Mouse (Mus musculus) gastrocnemius, postnatal 4 days (tissue): ENCODE measurements around the gene Crocc2. TPM values are rescaled to one million over a fixed set of nuclear protein-coding genes. Genes with fewer than 3 reads are reported as not detected.

Source experiments
- DNase-seq, 2 experiments: peaks; one replicate each; pipeline ENCODE4 v3.0.0; 2021 to 2022; ENCODE audit warnings: low spot score in 2 of 2, mixed read lengths in 2 of 2
- microRNA-seq: library from miRNA; unstranded; fragments of <30 nt; microRNA quantifications from one replicate; pipeline ENCODE4 v1.2.0, GENCODE M21; 2021
- total RNA-seq, 2 experiments: library from RNA; stranded (reverse); gene quantifications; 2 replicates each; pipeline ENCODE4 v1.2.3; 2021

Crocc2 gene
- total RNA-seq, 2 experiments from 2014 or later: not detected

DNA sequence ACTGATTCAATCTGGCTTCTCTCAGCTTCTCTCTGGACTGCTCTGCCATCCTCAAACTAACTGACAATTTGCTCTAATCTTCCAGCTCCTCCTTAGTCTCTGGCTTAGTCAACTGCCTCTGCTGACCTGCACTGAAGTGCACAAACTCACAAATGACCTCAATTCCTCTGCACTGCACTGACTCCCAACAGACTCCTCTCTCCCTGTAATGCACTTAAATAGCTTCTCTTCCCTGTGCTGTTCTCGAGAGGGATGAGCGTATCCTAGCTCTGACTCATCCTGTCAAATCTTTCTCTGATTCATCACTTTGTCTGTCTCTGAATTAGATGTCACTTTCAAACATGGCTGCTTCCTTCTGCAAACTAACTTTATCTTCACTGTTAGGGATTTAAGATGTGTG lies 99.7 kb downstream of the Crocc2 start:
- DNase-seq: no peak

DNA sequence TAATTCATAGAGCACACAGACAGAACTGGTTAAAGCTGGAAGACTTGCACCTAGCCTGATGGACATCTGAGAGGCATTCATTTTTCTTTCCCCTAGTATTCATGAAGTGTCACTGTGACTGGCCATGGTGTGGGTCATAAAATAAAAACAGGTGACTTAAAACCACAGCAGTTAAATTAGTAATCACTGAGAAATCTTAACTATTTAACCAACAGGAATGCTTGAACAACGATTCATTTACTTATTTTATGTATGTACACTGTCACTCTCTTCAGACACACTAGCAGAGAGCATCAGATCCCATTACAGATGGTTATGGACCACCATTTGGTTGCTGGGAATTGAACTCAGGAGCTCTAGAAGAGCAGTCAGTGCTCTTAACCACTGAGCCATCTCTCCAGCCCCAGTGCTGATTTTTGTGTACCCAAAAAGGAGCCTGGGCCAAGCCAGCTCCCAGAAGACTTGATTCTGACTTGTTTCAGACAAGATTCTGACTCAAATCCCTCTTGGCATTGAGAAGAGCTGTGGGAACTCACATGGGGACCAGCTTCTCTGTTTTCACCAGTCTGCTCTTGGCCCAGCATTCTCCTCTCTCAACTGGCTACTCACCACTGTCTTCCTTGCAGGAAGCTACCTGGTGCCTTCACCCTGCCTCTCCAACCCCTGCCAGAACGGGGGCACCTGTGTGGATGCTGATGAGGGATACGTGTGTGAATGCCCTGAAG lies 102.2 kb downstream of the Crocc2 start:
- DNase-seq: no peak

DNA sequence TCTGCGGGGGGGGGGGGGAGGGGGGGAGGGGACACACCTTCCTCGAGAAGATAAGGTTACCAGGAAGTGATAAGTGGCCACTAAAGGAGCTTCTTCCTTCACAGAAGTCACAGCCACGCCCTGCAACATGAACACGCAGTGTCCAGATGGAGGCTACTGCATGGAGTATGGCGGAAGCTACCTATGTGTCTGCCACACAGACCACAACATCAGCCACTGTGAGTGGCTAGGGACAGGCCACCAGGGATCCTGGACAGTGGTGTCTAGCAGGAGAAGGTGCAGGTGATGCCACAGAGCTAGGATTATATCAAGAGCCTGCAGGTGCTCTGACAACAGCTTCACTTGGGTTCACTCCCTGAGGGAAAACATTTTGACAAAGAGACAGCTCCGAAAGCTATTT lies 103.2 kb downstream of the Crocc2 start:
- no peak for DNase-seq

DNA sequence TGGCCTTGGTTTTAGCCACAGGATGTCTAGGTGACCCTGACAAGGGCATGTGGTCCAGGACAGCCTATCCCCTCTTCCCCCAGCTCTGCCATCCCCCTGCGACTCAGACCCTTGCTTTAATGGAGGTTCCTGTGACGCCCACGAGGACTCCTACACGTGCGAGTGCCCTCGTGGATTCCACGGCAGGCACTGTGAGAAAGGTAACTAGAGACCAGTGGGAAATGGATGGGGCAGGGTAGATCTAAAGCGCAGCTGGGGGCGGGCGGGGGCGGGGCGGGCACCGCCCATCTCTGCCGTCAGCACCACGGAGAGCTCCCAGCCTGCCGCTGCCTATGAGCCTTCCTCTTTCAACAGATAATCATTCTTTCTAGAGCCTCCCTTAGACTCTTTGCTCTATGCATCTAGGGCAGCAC lies 103.9 kb downstream of the Crocc2 start:
- peak in 1 of 2 experiments; percentile 40 for DNase-seq

DNA sequence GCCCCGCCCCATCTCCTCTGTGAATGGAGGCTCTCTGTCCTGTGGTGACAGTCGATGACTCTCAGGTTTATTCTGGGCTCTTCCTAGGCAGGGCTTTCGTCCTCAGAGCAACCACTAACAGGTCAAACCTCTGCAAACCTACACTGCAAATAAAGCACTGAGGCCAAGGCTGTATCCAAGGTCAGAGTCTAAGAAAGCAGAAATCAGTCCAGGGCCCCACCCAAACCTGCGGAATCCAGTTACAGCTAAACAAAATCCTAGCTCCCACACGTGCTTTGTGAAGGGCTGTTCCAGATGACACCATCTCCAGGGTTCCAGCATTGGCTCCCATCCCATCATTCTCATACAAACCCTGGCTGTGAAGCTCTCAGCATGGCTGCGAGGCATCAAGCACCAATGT lies 107.0 kb downstream of the Crocc2 start:
- DNase-seq: no peak

DNA sequence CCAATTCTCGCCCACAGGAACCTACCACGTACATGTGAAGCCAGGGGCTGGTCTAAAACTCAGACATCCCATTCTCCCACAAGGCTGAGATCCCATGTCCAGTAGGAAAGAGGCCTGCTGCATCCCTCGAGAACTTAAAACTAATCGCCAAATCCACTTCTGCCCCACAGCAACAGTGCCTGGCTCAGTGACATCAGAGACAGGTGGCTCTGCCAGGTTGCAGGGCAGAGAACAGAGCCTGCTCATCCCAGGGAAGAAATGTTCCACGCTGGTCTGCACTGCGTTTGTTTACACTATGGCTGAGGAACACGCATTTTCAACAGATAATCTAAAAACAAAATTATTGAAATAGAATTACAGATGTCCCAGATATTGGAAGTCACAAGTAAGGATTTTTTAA lies 108.5 kb downstream of the Crocc2 start:
- DNase-seq: no peak

Small RNAs within 50 kb of the gene (microRNA-seq; reads per million reads assigned to microRNA genes)
- not detected for gene Mir6901

Other genes with a start within 250 kb of the Crocc2 start
- 10 to 100 TPM; 12.6 to 13.8 TPM for gene Capn10, start 234.3 kb upstream of the Crocc2 start, total RNA-seq
- under 1 TPM; 0.13 to 0.66 TPM for gene Gpr35, start 217.9 kb upstream of the Crocc2 start, total RNA-seq
- gene Aqp12, start 162.4 kb upstream of the Crocc2 start, total RNA-seq: not detected
- 1 to 10 TPM; 6.3 to 6.9 TPM for gene Kif1a, start 66.8 kb upstream of the Crocc2 start, total RNA-seq
- under 1 TPM in 1 of 2 experiments, not detected in 1; 0.78 TPM for gene Agxt, start 33.5 kb upstream of the Crocc2 start, total RNA-seq
- gene 2310007B03Rik, start 7.8 kb upstream of the Crocc2 start, total RNA-seq: not detected
- gene Sned1, start 67.1 kb downstream of the Crocc2 start, total RNA-seq: 1 to 10 TPM; 6.3 to 9.1 TPM
- gene Mterf4, start 137.2 kb downstream of the Crocc2 start, total RNA-seq: 10 to 100 TPM; 16.8 to 17.4 TPM
- gene Ppp1r7, start 174.1 kb downstream of the Crocc2 start, total RNA-seq: 10 to 100 TPM; 27.2 to 27.3 TPM
- gene Pask, start 174.8 kb downstream of the Crocc2 start, total RNA-seq: 1 to 10 TPM; 6.0 to 6.4 TPM
- not detected for gene Ano7, start 205.2 kb downstream of the Crocc2 start, total RNA-seq